Mouse (Mus musculus): ENCODE measurements around the gene Fmnl2. TPM values are rescaled to one million over a fixed set of nuclear protein-coding genes. Genes with fewer than 3 reads are reported as not detected.

The Fmnl2 gene
- polyA plus RNA-seq, 1 experiment from 2014 or later, result 3.0 TPM

DNA sequence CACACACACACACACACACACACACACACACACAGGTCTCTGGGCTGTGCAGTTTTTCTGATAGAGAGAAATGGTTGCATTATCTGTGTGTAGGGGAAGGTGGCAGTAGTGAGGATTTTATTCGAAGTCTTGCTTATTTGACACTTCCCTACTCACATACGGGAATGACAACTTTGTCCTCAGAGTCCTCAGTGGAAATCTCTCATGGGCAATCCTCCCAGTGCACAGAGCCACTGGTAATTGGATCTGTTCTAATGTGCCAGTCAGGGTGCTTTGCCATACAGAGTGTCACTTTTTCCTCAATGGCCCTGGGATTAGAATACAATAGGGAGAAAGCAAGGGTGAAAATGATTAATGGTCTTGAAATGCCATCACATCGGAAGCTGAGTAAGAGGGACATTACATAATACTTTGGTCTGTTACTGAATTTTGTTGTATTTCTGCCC lies 141.9 kb downstream of the Fmnl2 start:
- Histone ChIP-seq H3K27me3 (ENCODE audit: control insufficient read depth, insufficient read depth, low read length) (no peaks in the 10 kb centered on the region), H3K4me1 (replicated peaks; ENCODE audit: control insufficient read depth, insufficient read depth) (no peaks in the 10 kb centered on the region)
- WGBS, result 19% methylated on average over 3 of the region's 3 CpGs

DNA sequence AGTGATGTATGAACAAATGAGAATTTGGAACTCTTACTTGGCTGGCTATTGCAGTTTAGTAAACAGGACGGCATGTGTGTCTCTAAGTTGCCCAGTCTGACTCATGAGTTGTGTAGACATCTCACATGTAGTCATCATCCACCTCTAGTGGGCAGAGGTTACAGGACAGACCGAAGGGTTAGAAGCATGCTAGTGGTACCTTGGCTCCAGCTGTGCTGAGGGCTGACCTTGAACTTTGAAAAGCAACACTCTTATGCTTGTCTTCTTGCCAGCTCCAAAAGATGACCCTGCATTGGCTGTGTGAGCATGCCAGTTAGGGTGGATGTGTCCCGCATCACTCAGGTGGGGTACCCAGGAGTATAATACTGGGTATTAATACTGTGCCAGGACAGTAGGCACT lies 142.8 kb downstream of the Fmnl2 start:
- TF ChIP-seq CTCF (IDR thresholded peaks at IDR 0.05; ENCODE audit: low read depth) (no peak), EP300 (optimal IDR thresholded peaks at IDR 0.05) (no peak)
- DNase-seq (ENCODE audit: low spot score) (no peak), ATAC-seq (ENCODE audit: low FRiP score, low TSS enrichment) (no peak)
- Histone ChIP-seq H3K4me2 (replicated peaks; ENCODE audit: low read depth) (no peak overlapping the region), H3K27ac (replicated peaks) (no peak overlapping the region), H3K27me3 (ENCODE audit: control insufficient read depth, insufficient read depth, low read length) (no peaks in the 10 kb centered on the region), H3K9me3 (ENCODE audit: control insufficient read depth, low read length) (no peaks in the 10 kb centered on the region), H3K4me3 (ENCODE audit: low read depth, low read length) (no peak overlapping the region), H3K36me3 (ENCODE audit: control insufficient read depth, insufficient read depth, low read length) (no peaks in the 10 kb centered on the region), H3K9ac (ENCODE audit: low read length) (no peak overlapping the region), H3K4me1 (replicated peaks; ENCODE audit: control insufficient read depth, insufficient read depth) (no peaks in the 10 kb centered on the region)
- WGBS, result 87% methylated on average over 3 of the region's 3 CpGs

More for the DNA sequence above, 141.9 kb downstream of the Fmnl2 start:
- TF ChIP-seq CTCF (IDR thresholded peaks at IDR 0.05; ENCODE audit: low read depth), result peak; percentile 65
- no peak for TF ChIP-seq EP300 (optimal IDR thresholded peaks at IDR 0.05)
- Histone ChIP-seq H3K36me3 (ENCODE audit: control insufficient read depth, insufficient read depth, low read length) (no peaks in the 10 kb centered on the region), H3K9ac (ENCODE audit: low read length) (no peak overlapping the region), H3K4me3 (ENCODE audit: low read depth, low read length) (no peak overlapping the region), H3K4me2 (replicated peaks; ENCODE audit: low read depth) (no peak overlapping the region), H3K27ac (replicated peaks) (no peak overlapping the region), H3K9me3 (ENCODE audit: control insufficient read depth, low read length) (no peaks in the 10 kb centered on the region)
- peak; percentile 18; the same call in 1 of the 2 replicates for ATAC-seq (ENCODE audit: low FRiP score, low TSS enrichment)
- no peak for DNase-seq (ENCODE audit: low spot score)

DNA sequence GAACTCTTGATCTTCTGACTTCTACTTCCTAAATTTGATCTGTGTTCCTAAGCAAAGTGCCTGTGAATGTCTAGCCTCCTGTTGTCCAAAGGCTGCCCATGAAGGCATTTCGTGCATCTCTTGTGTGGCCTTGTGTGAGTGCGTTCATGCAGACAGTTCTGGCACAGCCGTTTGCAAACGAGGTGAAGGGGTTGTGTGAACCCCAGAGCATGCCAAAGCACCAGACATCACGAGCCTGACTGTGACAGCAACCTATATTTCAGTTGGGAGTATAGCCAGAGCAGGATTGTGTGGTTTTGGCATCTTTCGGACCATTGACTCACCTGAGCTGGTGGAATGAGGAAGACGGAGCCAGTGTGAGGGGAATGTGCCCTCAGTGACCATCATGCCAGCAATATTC lies 148.5 kb downstream of the Fmnl2 start:
- DNase-seq (ENCODE audit: low spot score) (no peak), ATAC-seq (ENCODE audit: low FRiP score, low TSS enrichment) (no peak)
- no peak overlapping the region for H3K27ac ChIP-seq (replicated peaks)
- WGBS, result 85% methylated on average over 7 of the region's 7 CpGs
- TF ChIP-seq EP300 (optimal IDR thresholded peaks at IDR 0.05) (no peak), CTCF (IDR thresholded peaks at IDR 0.05; ENCODE audit: low read depth) (no peak)
- H3K4me2 ChIP-seq (replicated peaks; ENCODE audit: low read depth), result no peak overlapping the region
- H3K27me3 ChIP-seq (ENCODE audit: control insufficient read depth, insufficient read depth, low read length), result no peaks in the 10 kb centered on the region
- no peaks in the 10 kb centered on the region for H3K36me3 ChIP-seq (ENCODE audit: control insufficient read depth, insufficient read depth, low read length)
- H3K9ac ChIP-seq (ENCODE audit: low read length), result no peak overlapping the region
- no peak overlapping the region for H3K4me3 ChIP-seq (ENCODE audit: low read depth, low read length)
- H3K9me3 ChIP-seq (ENCODE audit: control insufficient read depth, low read length), result no peaks in the 10 kb centered on the region
- no peaks in the 10 kb centered on the region for H3K4me1 ChIP-seq (replicated peaks; ENCODE audit: control insufficient read depth, insufficient read depth)

DNA sequence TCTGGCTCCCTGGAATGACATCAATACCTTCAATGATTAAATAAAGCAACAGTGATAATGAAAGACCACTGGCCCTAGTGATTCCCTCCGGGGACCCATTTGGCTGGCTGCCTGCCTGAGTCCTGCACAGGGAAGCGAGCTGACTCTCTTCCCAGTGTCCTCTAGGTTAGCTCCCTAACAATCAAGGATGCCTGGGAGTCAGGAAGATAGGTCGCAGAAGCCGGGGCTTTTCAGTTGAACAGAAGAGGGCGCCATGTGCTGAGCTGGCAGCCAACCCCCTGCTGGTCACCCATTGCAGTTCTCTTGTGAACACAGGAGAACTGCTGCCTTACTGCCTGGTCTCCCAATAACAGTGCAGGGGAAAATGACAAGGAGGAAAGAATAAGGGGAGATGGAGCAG lies 149.5 kb downstream of the Fmnl2 start:
- no peak overlapping the region for H3K27ac ChIP-seq (replicated peaks)
- no peak overlapping the region for H3K4me2 ChIP-seq (replicated peaks; ENCODE audit: low read depth)
- ATAC-seq (ENCODE audit: low FRiP score, low TSS enrichment) (0 out of 2 replicates have a peak, but pooled peaks have one; percentile 21), DNase-seq (ENCODE audit: low spot score) (peak; percentile 73)
- H3K4me1 ChIP-seq (replicated peaks; ENCODE audit: control insufficient read depth, insufficient read depth), result no peaks in the 10 kb centered on the region
- H3K27me3 ChIP-seq (ENCODE audit: control insufficient read depth, insufficient read depth, low read length), result no peaks in the 10 kb centered on the region
- no peaks in the 10 kb centered on the region for H3K9me3 ChIP-seq (ENCODE audit: control insufficient read depth, low read length)
- H3K9ac ChIP-seq (ENCODE audit: low read length), result no peak overlapping the region
- no peak overlapping the region for H3K4me3 ChIP-seq (ENCODE audit: low read depth, low read length)
- H3K36me3 ChIP-seq (ENCODE audit: control insufficient read depth, insufficient read depth, low read length), result no peaks in the 10 kb centered on the region
- TF ChIP-seq EP300 (optimal IDR thresholded peaks at IDR 0.05), result no peak
- TF ChIP-seq CTCF (IDR thresholded peaks at IDR 0.05; ENCODE audit: low read depth), result peak; percentile 88
- 21% methylated on average over 5 of the region's 5 CpGs for WGBS

DNA sequence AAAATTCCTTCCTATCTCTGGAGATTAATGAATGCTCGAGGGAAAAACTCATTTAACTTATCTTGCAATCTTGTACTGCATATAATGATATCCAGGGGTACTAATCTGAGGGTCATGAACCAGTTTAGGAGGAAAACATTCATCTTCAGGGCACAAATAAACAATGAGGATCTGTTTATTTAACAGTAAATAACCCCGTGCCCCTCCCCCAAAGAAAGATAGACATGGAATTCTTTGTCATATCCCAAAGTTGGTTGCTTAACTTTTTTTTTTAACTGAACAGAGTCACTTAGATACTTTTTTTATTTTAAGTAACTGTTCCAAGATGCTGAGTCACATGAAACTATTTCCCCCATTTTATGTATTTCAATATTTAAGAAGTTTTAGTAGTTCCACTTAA lies 155.4 kb downstream of the Fmnl2 start:
- Histone ChIP-seq H3K4me1 (replicated peaks; ENCODE audit: control insufficient read depth, insufficient read depth) (no peaks in the 10 kb centered on the region), H3K4me2 (replicated peaks; ENCODE audit: low read depth) (no peak overlapping the region), H3K27ac (replicated peaks) (no peak overlapping the region), H3K4me3 (ENCODE audit: low read depth, low read length) (no peak overlapping the region), H3K27me3 (ENCODE audit: control insufficient read depth, insufficient read depth, low read length) (no peaks in the 10 kb centered on the region), H3K9me3 (ENCODE audit: control insufficient read depth, low read length) (no peaks in the 10 kb centered on the region), H3K36me3 (ENCODE audit: control insufficient read depth, insufficient read depth, low read length) (no peaks in the 10 kb centered on the region), H3K9ac (ENCODE audit: low read length) (no peak overlapping the region)
- DNase-seq (ENCODE audit: low spot score), result no peak
- TF ChIP-seq EP300 (optimal IDR thresholded peaks at IDR 0.05) (no peak), CTCF (IDR thresholded peaks at IDR 0.05; ENCODE audit: low read depth) (no peak)
- ATAC-seq (ENCODE audit: low FRiP score, low TSS enrichment), result no peak
- 21% methylated on average over 2 of the region's 2 CpGs for WGBS

DNA sequence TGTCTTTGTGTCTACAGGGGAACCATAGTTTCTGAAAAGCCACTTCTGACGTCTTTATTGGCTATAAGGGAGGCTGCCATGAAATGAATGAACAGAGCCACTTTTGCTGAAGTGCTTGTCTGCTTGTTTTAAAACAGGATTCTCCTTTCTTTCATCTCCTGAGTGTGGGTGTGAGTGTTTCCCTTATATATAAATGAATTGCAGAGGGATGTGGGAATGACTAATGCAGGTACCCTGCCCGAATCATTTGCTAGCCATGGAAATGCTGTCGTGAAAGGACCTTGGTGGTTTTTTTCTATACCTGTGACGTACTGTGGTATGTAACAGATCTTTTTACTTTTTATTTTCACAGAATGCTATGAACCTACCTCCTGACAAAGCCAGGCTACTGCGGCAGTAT lies 156.8 kb downstream of the Fmnl2 start:
- DNase-seq (ENCODE audit: low spot score), result no peak
- H3K4me3 ChIP-seq (ENCODE audit: low read depth, low read length), result no peak overlapping the region
- H3K4me2 ChIP-seq (replicated peaks; ENCODE audit: low read depth), result no peak overlapping the region
- WGBS, result 71% methylated on average over 5 of the region's 5 CpGs
- no peaks in the 10 kb centered on the region for H3K4me1 ChIP-seq (replicated peaks; ENCODE audit: control insufficient read depth, insufficient read depth)
- ATAC-seq (ENCODE audit: low FRiP score, low TSS enrichment), result no peak
- H3K36me3 ChIP-seq (ENCODE audit: control insufficient read depth, insufficient read depth, low read length), result no peaks in the 10 kb centered on the region
- no peaks in the 10 kb centered on the region for H3K9me3 ChIP-seq (ENCODE audit: control insufficient read depth, low read length)
- no peaks in the 10 kb centered on the region for H3K27me3 ChIP-seq (ENCODE audit: control insufficient read depth, insufficient read depth, low read length)
- no peak overlapping the region for H3K27ac ChIP-seq (replicated peaks)
- no peak overlapping the region for H3K9ac ChIP-seq (ENCODE audit: low read length)
- no peak for TF ChIP-seq EP300 (optimal IDR thresholded peaks at IDR 0.05)
- no peak for TF ChIP-seq CTCF (IDR thresholded peaks at IDR 0.05; ENCODE audit: low read depth)
